Mouse (Mus musculus) stomach, postnatal 0 days (tissue): Measurements from ENCODE around the gene Vac14. TPM values are rescaled to one million over a fixed set of nuclear protein-coding genes. Genes with fewer than 3 reads are reported as not detected.
A peak's percentile ranks its signal among the peaks of the same experiment; 100 is the strongest.

ENCODE experiments used
- ATAC-seq: fragments of 200-750 bp; cut with Nextera tagmentation; 2 replicates; pipeline ENCODE4 v1.8.0; 2017; ENCODE audit not compliant: low FRiP score, low TSS enrichment
- DNase-seq: peaks from one replicate; pipeline ENCODE4 v3.0.0-alpha.2; 2016; ENCODE audit warnings: low spot score
- H3K27ac ChIP-seq: fragments of 300-500 bp; sonication (generic); replicated peaks from 2 replicates; pipeline ENCODE4 v1.5.1; 2014; ENCODE audit warnings: mild to moderate bottlenecking, control low read depth
- H3K27me3 ChIP-seq: fragments of 300-500 bp; sonication (generic); 2 replicates; pipeline ENCODE4 v1.6.1; 2014; ENCODE audit warnings: low read length; ENCODE audit not compliant: control insufficient read depth, insufficient read depth
- H3K36me3 ChIP-seq: fragments of 300-500 bp; sonication (generic); 2 replicates; pipeline ENCODE4 v1.6.1; 2014; ENCODE audit warnings: low read length, mixed read lengths; ENCODE audit not compliant: control insufficient read depth, insufficient read depth
- H3K4me1 ChIP-seq: fragments of 300-500 bp; sonication (generic); replicated peaks from 2 replicates; pipeline ENCODE4 v1.6.1; 2014; ENCODE audit warnings: antibody characterized with exemption; ENCODE audit not compliant: control insufficient read depth, insufficient read depth
- H3K4me2 ChIP-seq: fragments of 300-500 bp; sonication (generic); replicated peaks from 2 replicates; pipeline ENCODE4 v1.6.1; 2014; ENCODE audit warnings: low read depth, mild to moderate bottlenecking, control low read depth, moderate library complexity
- H3K4me3 ChIP-seq: fragments of 300-500 bp; sonication (generic); 2 replicates; pipeline ENCODE4 v1.5.1; 2014; ENCODE audit warnings: low read depth, low read length, control low read depth
- H3K9ac ChIP-seq: fragments of 300-500 bp; sonication (generic); 2 replicates; pipeline ENCODE4 v1.6.1; 2014; ENCODE audit warnings: mild to moderate bottlenecking, low read length, control low read depth, mixed read lengths
- H3K9me3 ChIP-seq: fragments of 300-500 bp; sonication (generic); 2 replicates; pipeline ENCODE4 v1.6.1; 2016; ENCODE audit warnings: low read length; ENCODE audit not compliant: control insufficient read depth
- CTCF ChIP-seq: IDR thresholded peaks from 2 replicates; pipeline ENCODE4 v1.5.1; 2016; ENCODE audit warnings: antibody characterized with exemption, low read depth, mild to moderate bottlenecking, moderate library complexity
- EP300 ChIP-seq: optimal IDR thresholded peaks from 2 replicates; pipeline ENCODE3; 2016; ENCODE audit warnings: antibody characterized with exemption
- WGBS: fragments of 180-500 bp; shearing (Covaris S2); extraction: QIAGEN DNeasy Blood & Tissue Kit; methylation state at CpG from one replicate; pipeline ENCODE4 v1.1.7; 2014; 5-methylcytosine and 5-hydroxymethylcytosine counted together
- polyA plus RNA-seq: library from polyadenylated mRNA; unstranded; fragments of >200 nt; fragmentation: Nextera tagmentation; extraction: Ambion mirVana; gene quantifications from 2 replicates; pipeline ENCODE4 v1.2.1, GENCODE M21; 2015

Gene Vac14
- polyA plus RNA-seq, 1 experiment from 2014 or later, result 7.7 TPM

GRCm38 (mm10) chr8:110651847-110652246, 33.5 kb downstream of the Vac14 start:
- Histone ChIP-seq H3K4me2 (no peak overlapping the region), H3K9me3 (no peaks in the 10 kb centered on the region), H3K27ac (no peak overlapping the region), H3K4me1 (no peaks in the 10 kb centered on the region), H3K4me3 (no peak overlapping the region), H3K27me3 (no peaks in the 10 kb centered on the region), H3K9ac (no peak overlapping the region), H3K36me3 (no peaks in the 10 kb centered on the region)
- DNase-seq, result no peak
- no peak for ATAC-seq
- no peak for TF ChIP-seq CTCF
- TF ChIP-seq EP300, result no peak
- WGBS, result 66% methylated on average over 4 of the region's 4 CpGs

GRCm38 (mm10) chr8:110654075-110655060, 36.0 kb downstream of the Vac14 start:
- Histone ChIP-seq H3K4me3 (no peak overlapping the region), H3K4me2 (no peak overlapping the region), H3K9me3 (no peaks in the 10 kb centered on the region), H3K27me3 (no peaks in the 10 kb centered on the region), H3K36me3 (no peaks in the 10 kb centered on the region), H3K4me1 (no peaks in the 10 kb centered on the region), H3K27ac (no peak overlapping the region), H3K9ac (no peak overlapping the region)
- DNase-seq, result no peak
- TF ChIP-seq EP300 (no peak), CTCF (no peak)
- WGBS, result 78% methylated on average over 9 of the region's 9 CpGs
- no peak for ATAC-seq

GRCm38 (mm10) chr8:110655827-110656226, 37.4 kb downstream of the Vac14 start:
- H3K9ac ChIP-seq, result no peak overlapping the region
- no peak for TF ChIP-seq EP300
- TF ChIP-seq CTCF, result no peak
- ATAC-seq (no peak), DNase-seq (no peak)
- no peaks in the 10 kb centered on the region for H3K4me1 ChIP-seq
- H3K27ac ChIP-seq, result no peak overlapping the region
- no peaks in the 10 kb centered on the region for H3K27me3 ChIP-seq
- no peak overlapping the region for H3K4me2 ChIP-seq
- 67% methylated on average over 1 of the region's 1 CpGs for WGBS
- peaks cover 2% of the 10 kb centered on the region; the same call in 1 of the 2 replicates for H3K36me3 ChIP-seq
- H3K9me3 ChIP-seq, result no peaks in the 10 kb centered on the region
- H3K4me3 ChIP-seq, result no peak overlapping the region

GRCm38 (mm10) chr8:110657661-110658060, 39.3 kb downstream of the Vac14 start:
- no peak overlapping the region for H3K9ac ChIP-seq
- no peak overlapping the region for H3K27ac ChIP-seq
- H3K4me1 ChIP-seq, result no peaks in the 10 kb centered on the region
- no peak for DNase-seq
- WGBS, result 83% methylated on average over 2 of the region's 2 CpGs
- H3K4me3 ChIP-seq, result no peak overlapping the region
- ATAC-seq, result no peak
- TF ChIP-seq EP300 (no peak), CTCF (no peak)
- H3K27me3 ChIP-seq, result no peaks in the 10 kb centered on the region
- no peaks in the 10 kb centered on the region for H3K9me3 ChIP-seq
- no peak overlapping the region for H3K4me2 ChIP-seq
- peaks cover 5% of the 10 kb centered on the region; the same call in 1 of the 2 replicates for H3K36me3 ChIP-seq

GRCm38 (mm10) chr8:110660121-110660520, 41.7 kb downstream of the Vac14 start:
- no peak for ATAC-seq

GRCm38 (mm10) chr8:110662545-110662944, 44.2 kb downstream of the Vac14 start:
- Histone ChIP-seq H3K9me3 (no peaks in the 10 kb centered on the region), H3K9ac (no peak overlapping the region), H3K4me3 (no peak overlapping the region), H3K27ac (no peak overlapping the region), H3K4me1 (no peaks in the 10 kb centered on the region), H3K36me3 (peaks cover 5% of the 10 kb centered on the region; the same call in 1 of the 2 replicates), H3K4me2 (no peak overlapping the region), H3K27me3 (no peaks in the 10 kb centered on the region)
- 77% methylated on average over 5 of the region's 5 CpGs for WGBS
- no peak for DNase-seq
- TF ChIP-seq CTCF (peak; percentile 36), EP300 (no peak)
- no peak for ATAC-seq

More at GRCm38 (mm10) chr8:110660121-110660520, 41.7 kb downstream of the Vac14 start:
- TF ChIP-seq CTCF (no peak), EP300 (no peak)
- Histone ChIP-seq H3K36me3 (peaks cover 5% of the 10 kb centered on the region; the same call in 1 of the 2 replicates), H3K9me3 (no peaks in the 10 kb centered on the region), H3K4me2 (no peak overlapping the region), H3K9ac (no peak overlapping the region), H3K4me1 (no peaks in the 10 kb centered on the region), H3K27me3 (no peaks in the 10 kb centered on the region), H3K27ac (no peak overlapping the region), H3K4me3 (no peak overlapping the region)
- DNase-seq, result no peak
